Mouse (Mus musculus) forebrain, embryonic 16.5 days (tissue): ENCODE results near the gene Mob4. TPM values are rescaled to one million over a fixed set of nuclear protein-coding genes. Genes with fewer than 3 reads are reported as not detected.

ENCODE experiments used
- ATAC-seq: fragments of 200-750 bp; cut with Nextera tagmentation; 2 replicates; pipeline ENCODE4 v1.8.0; 2017; ENCODE audit warnings: mild to moderate bottlenecking, moderate library complexity
- H3K27ac ChIP-seq: fragments of 300-500 bp; sonication (generic); 2 replicates; pipeline ENCODE4 v1.5.1; 2014; ENCODE audit warnings: low read length, control low read depth
- H3K27me3 ChIP-seq: fragments of 300-500 bp; sonication (generic); replicated peaks from 2 replicates; pipeline ENCODE4 v1.6.1; 2014; ENCODE audit warnings: low read length; ENCODE audit not compliant: control insufficient read depth, insufficient read depth
- H3K36me3 ChIP-seq: fragments of 300-500 bp; sonication (generic); 2 replicates; pipeline ENCODE4 v1.6.1; 2014; ENCODE audit not compliant: control insufficient read depth, insufficient read depth
- H3K4me1 ChIP-seq: fragments of 300-500 bp; sonication (generic); replicated peaks from 2 replicates; pipeline ENCODE4 v1.6.1; 2014; ENCODE audit warnings: low read length; ENCODE audit not compliant: control insufficient read depth, insufficient read depth
- H3K4me2 ChIP-seq: fragments of 300-500 bp; sonication (generic); 2 replicates; pipeline ENCODE4 v1.6.1; 2014; ENCODE audit warnings: mild to moderate bottlenecking, low read length, control low read depth
- H3K4me3 ChIP-seq: fragments of 300-500 bp; sonication (generic); replicated peaks from 2 replicates; pipeline ENCODE4 v1.5.1; 2014; ENCODE audit warnings: mild to moderate bottlenecking, low read length, control low read depth
- H3K9ac ChIP-seq: fragments of 300-500 bp; sonication (generic); replicated peaks from 2 replicates; pipeline ENCODE4 v1.6.1; 2014; ENCODE audit warnings: low read depth, low read length, control low read depth
- H3K9me3 ChIP-seq: fragments of 300-500 bp; sonication (generic); 2 replicates; pipeline ENCODE4 v1.6.1; 2016; ENCODE audit warnings: low read length; ENCODE audit not compliant: control insufficient read depth
- WGBS: fragments of 180-500 bp; shearing (Covaris S2); extraction: QIAGEN DNeasy Blood & Tissue Kit; methylation state at CpG from one replicate; pipeline ENCODE4 v1.1.7; 2014; 5-methylcytosine and 5-hydroxymethylcytosine counted together
- polyA plus RNA-seq: library from polyadenylated mRNA; unstranded; fragments of >200 nt; fragmentation: Nextera tagmentation; extraction: Ambion mirVana; gene quantifications from 2 replicates; pipeline ENCODE4 v1.2.1, GENCODE M21; 2015

Mob4 gene
- polyA plus RNA-seq, 1 experiment from 2014 or later: 194 TPM

GRCm38 (mm10) chr1:55168591-55168990 lies 37.6 kb downstream of the Mob4 start:
- H3K36me3 ChIP-seq: 0 out of 2 replicates have a peak, but pooled peaks cover 2% of the 10 kb centered on the region
- no peak overlapping the region for H3K4me3 ChIP-seq
- no peak overlapping the region for H3K9ac ChIP-seq
- no peaks in the 10 kb centered on the region for H3K4me1 ChIP-seq
- 90% methylated on average over 4 of the region's 4 CpGs for WGBS
- H3K27ac ChIP-seq: no peak overlapping the region
- no peak overlapping the region for H3K4me2 ChIP-seq
- no peak for ATAC-seq
- no peaks in the 10 kb centered on the region for H3K27me3 ChIP-seq
- peaks cover 4% of the 10 kb centered on the region; the same call in 1 of the 2 replicates for H3K9me3 ChIP-seq

DNA sequence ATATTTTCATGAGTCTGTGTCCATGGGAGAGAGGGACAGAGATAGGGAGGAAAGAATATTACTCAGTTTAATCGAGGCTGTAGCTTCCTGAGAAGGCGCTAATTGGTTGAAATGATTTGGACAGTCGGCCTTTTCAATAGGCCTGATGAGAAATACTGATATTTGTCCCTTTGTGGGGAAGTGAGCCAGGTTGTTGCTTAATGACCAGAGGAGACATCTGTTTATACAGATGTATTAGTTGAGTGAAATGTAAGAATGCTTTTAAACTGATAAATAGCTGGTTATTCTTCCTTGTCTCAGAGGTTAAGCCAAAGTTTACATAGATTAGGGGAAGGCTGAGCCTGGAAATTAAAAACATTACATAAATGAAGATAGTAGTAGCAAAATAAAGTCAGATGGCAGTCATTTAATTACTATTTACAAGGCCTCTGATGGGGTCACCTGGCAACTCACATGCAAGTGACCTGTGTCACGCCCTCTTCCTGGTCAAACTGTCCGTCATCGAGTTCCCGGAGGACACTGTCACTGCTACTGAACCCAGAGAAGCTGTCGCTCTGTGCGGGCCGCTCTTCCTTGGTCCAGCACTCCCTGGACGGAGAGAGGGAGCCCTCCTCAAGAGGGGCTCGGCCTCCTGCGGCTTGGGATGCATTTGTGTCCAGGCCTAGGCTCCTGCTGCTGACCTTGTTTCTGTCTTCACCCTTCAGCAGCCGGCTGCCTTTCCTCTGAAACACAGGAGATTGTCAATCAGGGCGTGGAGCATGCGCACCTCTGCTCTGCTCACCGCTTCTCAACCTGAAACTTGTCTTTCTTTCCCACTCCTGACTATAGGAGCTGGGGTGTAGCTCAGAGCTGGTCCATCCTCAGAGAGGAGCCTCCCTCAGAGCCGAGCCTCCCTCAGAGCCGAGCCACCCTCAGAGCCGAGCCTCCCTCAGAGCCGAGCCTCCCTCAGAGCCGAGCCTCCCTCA lies 40.6 kb downstream of the Mob4 start:
- Histone ChIP-seq H3K4me2 (peak overlapping the region; percentile 11), H3K27me3 (no peaks in the 10 kb centered on the region), H3K4me3 (0 out of 2 replicates have a peak overlapping the region, but pooled peaks have one; percentile 17), H3K4me1 (no peaks in the 10 kb centered on the region), H3K9me3 (peaks cover 4% of the 10 kb centered on the region; the same call in 1 of the 2 replicates), H3K9ac (peak overlapping the region; percentile 19; the same call in 1 of the 2 replicates), H3K27ac (no peak overlapping the region), H3K36me3 (0 out of 2 replicates have a peak, but pooled peaks cover 2% of the 10 kb centered on the region)
- 64% methylated on average over 22 of the region's 22 CpGs for WGBS
- no peak for ATAC-seq

DNA sequence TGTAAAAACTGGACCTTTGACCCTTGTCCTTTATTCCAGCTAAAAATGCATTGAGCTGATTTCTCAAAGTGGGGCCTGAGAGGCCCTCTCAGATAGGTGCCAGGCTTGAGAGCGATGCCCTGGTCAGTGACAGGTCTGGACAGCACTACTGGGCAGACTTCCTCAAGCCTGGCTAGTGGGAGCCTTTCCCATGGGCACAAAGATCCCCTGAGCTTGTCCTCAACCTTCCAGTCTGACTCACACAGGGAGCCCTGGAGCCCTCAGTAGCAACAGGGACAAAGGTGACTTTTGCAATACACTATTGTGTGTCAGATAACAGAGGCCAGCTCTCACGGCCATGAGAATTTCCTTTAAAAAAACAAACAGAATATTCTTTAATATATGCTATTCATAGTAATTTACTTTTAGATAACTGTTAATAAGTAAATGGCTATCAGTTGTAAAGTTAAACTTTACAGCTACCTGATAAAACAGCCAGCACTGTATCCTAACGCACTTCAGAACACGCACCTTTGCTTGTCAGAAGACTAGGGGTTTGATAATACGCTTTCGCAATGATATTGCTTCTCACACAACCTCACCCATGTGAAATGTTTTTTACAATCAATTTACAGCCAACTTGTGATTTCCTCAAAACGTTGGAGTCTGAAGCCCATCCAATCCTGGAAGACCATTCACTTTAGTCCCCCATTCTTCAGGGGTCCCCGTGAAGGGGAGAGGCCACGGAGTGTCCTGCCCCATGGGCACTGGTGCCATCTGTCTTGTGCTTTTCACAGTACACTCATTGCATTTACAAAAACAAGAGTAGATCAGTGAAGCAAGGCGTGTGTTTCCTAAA lies 42.9 kb downstream of the Mob4 start:
- H3K4me3 ChIP-seq: no peak overlapping the region
- H3K4me1 ChIP-seq: no peaks in the 10 kb centered on the region
- H3K36me3 ChIP-seq: 0 out of 2 replicates have a peak, but pooled peaks cover 2% of the 10 kb centered on the region
- H3K4me2 ChIP-seq: no peak overlapping the region
- no peak overlapping the region for H3K9ac ChIP-seq
- ATAC-seq: no peak
- peaks cover 4% of the 10 kb centered on the region; the same call in 1 of the 2 replicates for H3K9me3 ChIP-seq
- H3K27ac ChIP-seq: no peak overlapping the region
- no peaks in the 10 kb centered on the region for H3K27me3 ChIP-seq
- WGBS: 73% methylated on average over 10 of the region's 10 CpGs

GRCm38 (mm10) chr1:55174558-55175034 lies 43.6 kb downstream of the Mob4 start:
- no peaks in the 10 kb centered on the region for H3K27me3 ChIP-seq
- H3K9me3 ChIP-seq: no peaks in the 10 kb centered on the region
- H3K9ac ChIP-seq: no peak overlapping the region
- no peak overlapping the region for H3K4me3 ChIP-seq
- no peak overlapping the region for H3K4me2 ChIP-seq
- no peak for ATAC-seq
- WGBS: 36% methylated on average over 3 of the region's 3 CpGs
- H3K27ac ChIP-seq: no peak overlapping the region
- H3K36me3 ChIP-seq: no peaks in the 10 kb centered on the region
- no peaks in the 10 kb centered on the region for H3K4me1 ChIP-seq

DNA sequence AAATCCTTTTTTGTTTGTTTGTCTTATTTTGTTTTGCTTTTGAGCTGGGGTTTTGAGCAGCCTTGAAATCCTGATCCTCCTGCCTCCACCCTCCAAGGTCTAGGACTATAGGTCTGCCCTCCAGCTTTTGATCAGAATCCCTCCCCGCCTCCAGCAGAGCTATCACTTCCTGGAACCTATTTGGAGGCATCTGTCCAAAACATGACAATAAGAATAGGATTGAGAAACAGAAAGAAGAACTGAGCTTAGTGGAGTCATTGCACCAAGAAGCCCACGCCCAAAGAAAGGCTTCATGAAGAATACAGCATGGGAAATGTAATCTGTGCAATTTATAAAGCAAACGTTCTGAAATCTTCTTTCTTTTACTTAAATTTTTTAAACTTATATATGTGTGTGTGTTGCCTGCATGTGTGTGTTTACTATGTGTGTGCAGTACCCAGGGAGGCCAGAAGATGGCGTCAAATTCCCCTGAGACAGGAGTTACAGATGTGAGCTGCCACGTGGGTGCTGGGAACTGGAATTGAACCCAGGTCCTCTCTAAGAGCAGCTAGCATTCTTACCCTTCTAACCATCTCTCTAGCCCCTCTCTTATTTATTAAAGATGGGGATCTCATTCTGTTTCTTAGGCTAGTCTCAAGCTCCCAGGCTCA lies 49.0 kb downstream of the Mob4 start:
- H3K36me3 ChIP-seq: peaks cover 4% of the 10 kb centered on the region
- no peak overlapping the region for H3K4me3 ChIP-seq
- H3K4me2 ChIP-seq: no peak overlapping the region
- no peaks in the 10 kb centered on the region for H3K27me3 ChIP-seq
- H3K9me3 ChIP-seq: no peaks in the 10 kb centered on the region
- ATAC-seq: no peak
- 77% methylated on average over 5 of the region's 5 CpGs for WGBS
- no peaks in the 10 kb centered on the region for H3K4me1 ChIP-seq
- H3K27ac ChIP-seq: no peak overlapping the region
- H3K9ac ChIP-seq: no peak overlapping the region

DNA sequence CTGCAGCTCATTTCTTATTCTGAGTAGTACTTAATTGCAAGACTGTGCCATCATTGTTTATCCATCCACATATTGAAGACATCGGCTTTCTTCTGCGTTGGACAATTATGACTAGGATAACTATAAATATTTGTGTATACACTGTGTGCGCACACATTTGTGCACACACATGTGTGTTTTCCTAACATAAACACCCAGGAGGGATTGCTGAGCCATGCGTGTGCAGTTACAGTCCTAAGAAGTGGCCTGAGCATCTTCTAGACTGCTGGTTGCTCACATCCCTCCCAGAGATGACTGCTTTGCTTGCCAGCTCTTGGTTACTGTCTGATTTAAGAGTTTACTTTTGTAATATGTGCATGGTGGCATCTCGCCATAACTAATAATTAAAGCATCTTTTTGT lies 51.4 kb downstream of the Mob4 start:
- ATAC-seq: no peak
- Histone ChIP-seq H3K27me3 (no peaks in the 10 kb centered on the region), H3K4me2 (no peak overlapping the region), H3K9ac (no peak overlapping the region), H3K9me3 (no peaks in the 10 kb centered on the region), H3K36me3 (peaks cover 4% of the 10 kb centered on the region), H3K4me3 (no peak overlapping the region), H3K27ac (no peak overlapping the region), H3K4me1 (no peaks in the 10 kb centered on the region)
- WGBS: 90% methylated on average over 5 of the region's 5 CpGs

GRCm38 (mm10) chr1:55185718-55186117 lies 54.7 kb downstream of the Mob4 start:
- Histone ChIP-seq H3K4me1 (no peaks in the 10 kb centered on the region), H3K27ac (no peak overlapping the region), H3K9ac (no peak overlapping the region), H3K27me3 (no peaks in the 10 kb centered on the region), H3K36me3 (peaks cover 2% of the 10 kb centered on the region), H3K4me3 (no peak overlapping the region), H3K4me2 (no peak overlapping the region), H3K9me3 (no peaks in the 10 kb centered on the region)
- WGBS: 89% methylated on average over 6 of the region's 6 CpGs
- ATAC-seq: no peak

- 0 out of 2 replicates have a peak, but pooled peaks cover under 1% of the 10 kb centered on the region for H3K36me3 ChIP-seq
- no peak overlapping the region for H3K27ac ChIP-seq
- ATAC-seq: no peak
- no peak overlapping the region for H3K4me3 ChIP-seq
- no peak overlapping the region for H3K9ac ChIP-seq
- H3K4me1 ChIP-seq: no peaks in the 10 kb centered on the region
- 20% methylated on average over 11 of the region's 11 CpGs for WGBS
- no peaks in the 10 kb centered on the region for H3K27me3 ChIP-seq
- H3K4me2 ChIP-seq: no peak overlapping the region
- H3K9me3 ChIP-seq: no peaks in the 10 kb centered on the region
Observed at GRCm38 (mm10) chr1:55186592-55187210, 55.7 kb downstream of the Mob4 start.
